Mouse (Mus musculus): ENCODE results near the gene Gpr132. TPM values are rescaled to one million over a fixed set of nuclear protein-coding genes. Genes with fewer than 3 reads are reported as not detected.

Gpr132 gene
- total and polyA plus RNA-seq, 3 experiments = 24.4 to 62.1 (median 44.7) TPM

DNA sequence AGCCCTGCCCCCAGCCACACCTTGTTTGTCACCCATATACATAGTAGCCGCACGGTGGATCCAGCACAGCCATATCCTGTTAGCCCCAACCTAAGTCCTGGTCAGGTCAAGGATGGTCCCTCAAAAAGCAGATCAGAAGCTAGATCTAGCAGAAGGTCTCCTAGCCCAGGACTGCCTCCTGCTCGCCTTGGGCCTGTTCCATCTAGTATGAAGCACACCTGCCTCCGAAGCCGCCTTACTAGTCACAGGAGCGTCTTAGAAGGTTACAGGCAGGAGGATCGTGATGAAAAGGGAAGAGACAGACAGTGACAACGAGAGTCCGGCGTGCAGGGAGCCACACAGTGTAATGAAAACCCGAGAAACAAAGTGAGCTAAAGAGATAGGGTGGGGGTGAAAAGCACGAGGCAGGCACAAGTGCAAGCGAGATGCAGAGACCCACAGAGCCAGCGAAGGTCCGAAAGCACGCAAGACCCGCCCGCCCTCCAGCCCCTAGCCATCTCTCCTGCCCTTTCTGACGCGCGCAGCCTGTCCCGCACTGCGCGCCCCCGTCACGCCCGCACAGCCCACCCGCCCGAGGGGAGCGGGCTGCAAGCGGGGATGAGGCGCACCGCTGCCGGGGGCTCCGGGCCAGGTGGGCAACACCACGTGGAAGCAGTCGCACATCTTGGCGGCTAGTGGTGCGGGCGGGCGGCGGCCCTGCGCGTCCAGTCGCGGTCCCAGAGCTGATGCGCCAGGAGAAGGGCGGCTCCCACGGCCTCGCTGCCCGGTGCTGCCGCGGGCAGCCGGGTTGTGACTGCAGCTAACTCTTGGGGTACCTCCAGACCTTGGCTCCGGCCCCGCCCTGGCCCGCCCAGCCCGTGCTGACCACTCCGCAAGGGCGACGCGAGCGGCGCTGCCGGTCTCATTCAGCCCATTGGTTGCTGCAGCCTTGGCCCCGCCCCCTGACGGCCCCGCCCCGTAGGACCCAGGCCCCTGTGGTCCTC, 65.9 kb downstream of the Gpr132 start, which contains the start of gene Ahnak2:
Gene Ahnak2 (minus strand): TSS at position 794 of the 983 bp plus-strand sequence.
- no peaks in the 10 kb centered on the region for H3K79me2 ChIP-seq (replicated peaks; ENCODE audit: control insufficient read depth, extremely low read depth, insufficient read depth, poor library complexity, severe bottlenecking)
- peaks cover 5% of the 10 kb centered on the region for H3K27me3 ChIP-seq (replicated peaks)
- H3K4me3 ChIP-seq (replicated peaks in 1 of 3; ENCODE audit: low read depth in 2 of 3, low read length in 2 of 3, poor library complexity in 1 of 3) = peak within 1 kb of the TSS in 1 of 3 experiments; percentile 65
- no peaks in the 10 kb centered on the region for H3K9me3 ChIP-seq (replicated peaks; ENCODE audit: low read length)
- no peak for DNase-seq (ENCODE audit: extremely low read depth)
- dilution Hi-C loops (cut with MboI; ENCODE audit: extremely low pct_ligation_motif_present, extremely low pct_unique_long_range_greater_than_20kb, low sequenced_read_pairs) (no loop called here), in situ Hi-C loops (cut with MboI; ENCODE audit: low pct_ligation_motif_present, low pct_unique_long_range_greater_than_20kb, low sequenced_read_pairs) (no loop called here)
- H3K36me3 ChIP-seq (replicated peaks in 1 of 2; ENCODE audit: control insufficient read depth in 1 of 2, insufficient read depth in 1 of 2, low read length in 1 of 2) = no peaks in the 10 kb centered on the region
- H3K4me1 ChIP-seq (ENCODE audit: control insufficient read depth in 1 of 2, insufficient read depth in 2 of 2) = peaks cover 32 to 51% of the 10 kb centered on the region in 2 experiments
- 0 out of 2 replicates have a peak within 1 kb of the TSS, but pooled peaks have one; percentile 9 for H3K9ac ChIP-seq (ENCODE audit: insufficient read depth, low read depth)
- H3K27ac ChIP-seq (ENCODE audit: insufficient read depth, low read depth) = no peak within 1 kb of the TSS
- TF ChIP-seq CHD1 (IDR thresholded peaks at IDR 0.05; ENCODE audit: low read depth, low read length) (no peak), IRF4 (IDR thresholded peaks at IDR 0.05; ENCODE audit: low read depth, low read length) (no peak), CHD2 (IDR thresholded peaks at IDR 0.05; ENCODE audit: low read length) (no peak), HCFC1 (IDR thresholded peaks at IDR 0.05; ENCODE audit: low read depth, low read length) (no peak), NELFE (IDR thresholded peaks at IDR 0.05; ENCODE audit: low read depth, low read length) (peak; percentile 24; the same call in 1 of the 2 replicates), MXI1 (IDR thresholded peaks at IDR 0.05; ENCODE audit: low read depth, low read length) (no peak), RCOR1 (conservative IDR thresholded peaks at IDR 0.05; ENCODE audit: low read depth, low read length) (no peak), POLR2A (IDR thresholded peaks at IDR 0.05; ENCODE audit: low read depth, low read length) (peak; percentile 54), MYC (IDR thresholded peaks at IDR 0.05; ENCODE audit: low read depth, low read length) (no peak)
- H3K4me2 ChIP-seq (ENCODE audit: insufficient read depth, low read depth, poor library complexity, severe bottlenecking) = peak within 1 kb of the TSS; percentile 17

Other genes starting within 250 kb of the Gpr132 start
- gene Adssl1, start 248.2 kb downstream of the Gpr132 start, total RNA-seq (2012; rRNA removed) = 9.4 and 10.7 TPM in 2 replicates
- 10.2 and 11.8 TPM in 2 replicates for gene Adssl1, start 248.2 kb downstream of the Gpr132 start, total RNA-seq (2014; rRNA removed)
- gene Adssl1, start 248.2 kb downstream of the Gpr132 start, polyA plus RNA-seq (2012; ENCODE audit: insufficient read length, low read depth) = 29.4 and 37.1 TPM in 2 replicates
- 137 and 149 TPM in 2 replicates for gene Siva1, start 223.5 kb downstream of the Gpr132 start, total RNA-seq (2012; rRNA removed)
- gene Siva1, start 223.5 kb downstream of the Gpr132 start, total RNA-seq (2014; rRNA removed) = 78.1 and 81.9 TPM in 2 replicates
- 135 and 158 TPM in 2 replicates for gene Siva1, start 223.5 kb downstream of the Gpr132 start, polyA plus RNA-seq (2012; ENCODE audit: insufficient read length, low read depth)
- 66.6 and 79.9 TPM in 2 replicates for gene Akt1, start 193.3 kb downstream of the Gpr132 start, total RNA-seq (2012; rRNA removed)
- gene Akt1, start 193.3 kb downstream of the Gpr132 start, total RNA-seq (2014; rRNA removed) = 69.8 and 74.4 TPM in 2 replicates
- gene Akt1, start 193.3 kb downstream of the Gpr132 start, polyA plus RNA-seq (2012; ENCODE audit: insufficient read length, low read depth) = 144 and 178 TPM in 2 replicates
- 0.30 and 0.63 TPM in 2 replicates for gene Zbtb42, start 189.4 kb downstream of the Gpr132 start, total RNA-seq (2012; rRNA removed)
- not detected in 2 replicates for gene Zbtb42, start 189.4 kb downstream of the Gpr132 start, total RNA-seq (2014; rRNA removed)
- gene Zbtb42, start 189.4 kb downstream of the Gpr132 start, polyA plus RNA-seq (2012; ENCODE audit: insufficient read length, low read depth) = 0.08 and 0.11 TPM in 2 replicates
- gene Cep170b, start 147.8 kb downstream of the Gpr132 start, total RNA-seq (2012; rRNA removed) = 30.6 and 39.1 TPM in 2 replicates
- gene Cep170b, start 147.8 kb downstream of the Gpr132 start, total RNA-seq (2014; rRNA removed) = 44.4 and 48.1 TPM in 2 replicates
- gene Cep170b, start 147.8 kb downstream of the Gpr132 start, polyA plus RNA-seq (2012; ENCODE audit: insufficient read length, low read depth) = 44.4 and 63.1 TPM in 2 replicates
- gene Pld4, start 107.6 kb downstream of the Gpr132 start, total RNA-seq (2012; rRNA removed) = 149 and 155 TPM in 2 replicates
- 112 and 117 TPM in 2 replicates for gene Pld4, start 107.6 kb downstream of the Gpr132 start, total RNA-seq (2014; rRNA removed)
- 196 and 226 TPM in 2 replicates for gene Pld4, start 107.6 kb downstream of the Gpr132 start, polyA plus RNA-seq (2012; ENCODE audit: insufficient read length, low read depth)
- 16.2 and 27.7 TPM in 2 replicates for gene Ahnak2, start 65.6 kb downstream of the Gpr132 start, total RNA-seq (2012; rRNA removed)
- 2.0 and 3.1 TPM in 2 replicates for gene Ahnak2, start 65.6 kb downstream of the Gpr132 start, total RNA-seq (2014; rRNA removed)
- gene Ahnak2, start 65.6 kb downstream of the Gpr132 start, polyA plus RNA-seq (2012; ENCODE audit: insufficient read length, low read depth) = 14.4 and 14.6 TPM in 2 replicates
- gene Clba1, start 59.3 kb downstream of the Gpr132 start, total RNA-seq (2012; rRNA removed) = 3.1 and 3.5 TPM in 2 replicates
- 2.5 TPM in 2 replicates for gene Clba1, start 59.3 kb downstream of the Gpr132 start, total RNA-seq (2014; rRNA removed)
- 3.0 and 3.5 TPM in 2 replicates for gene Clba1, start 59.3 kb downstream of the Gpr132 start, polyA plus RNA-seq (2012; ENCODE audit: insufficient read length, low read depth)
- gene Cdca4, start 38.8 kb downstream of the Gpr132 start, total RNA-seq (2012; rRNA removed) = 78.0 and 90.6 TPM in 2 replicates
- gene Cdca4, start 38.8 kb downstream of the Gpr132 start, total RNA-seq (2014; rRNA removed) = 111 and 128 TPM in 2 replicates
- gene Cdca4, start 38.8 kb downstream of the Gpr132 start, polyA plus RNA-seq (2012; ENCODE audit: insufficient read length, low read depth) = 68.3 and 78.0 TPM in 2 replicates
- gene Jag2, start 61.5 kb upstream of the Gpr132 start, total RNA-seq (2012; rRNA removed) = 3.8 and 7.6 TPM in 2 replicates
- 0.34 and 0.69 TPM in 2 replicates for gene Jag2, start 61.5 kb upstream of the Gpr132 start, total RNA-seq (2014; rRNA removed)
- 0.59 and 0.80 TPM in 2 replicates for gene Jag2, start 61.5 kb upstream of the Gpr132 start, polyA plus RNA-seq (2012; ENCODE audit: insufficient read length, low read depth)
- 15.9 and 23.9 TPM in 2 replicates for gene Nudt14, start 73.9 kb upstream of the Gpr132 start, total RNA-seq (2012; rRNA removed)
- 17.7 and 19.7 TPM in 2 replicates for gene Nudt14, start 73.9 kb upstream of the Gpr132 start, total RNA-seq (2014; rRNA removed)
- 20.0 and 20.7 TPM in 2 replicates for gene Nudt14, start 73.9 kb upstream of the Gpr132 start, polyA plus RNA-seq (2012; ENCODE audit: insufficient read length, low read depth)
- gene Btbd6, start 108.3 kb upstream of the Gpr132 start, total RNA-seq (2012; rRNA removed) = 10.8 and 11.9 TPM in 2 replicates
- 4.3 and 5.6 TPM in 2 replicates for gene Btbd6, start 108.3 kb upstream of the Gpr132 start, total RNA-seq (2014; rRNA removed)
- 8.0 and 9.9 TPM in 2 replicates for gene Btbd6, start 108.3 kb upstream of the Gpr132 start, polyA plus RNA-seq (2012; ENCODE audit: insufficient read length, low read depth)
- gene Brf1, start 132.5 kb upstream of the Gpr132 start, total RNA-seq (2012; rRNA removed) = 30.8 and 31.2 TPM in 2 replicates
- 15.9 and 18.1 TPM in 2 replicates for gene Brf1, start 132.5 kb upstream of the Gpr132 start, total RNA-seq (2014; rRNA removed)
- gene Brf1, start 132.5 kb upstream of the Gpr132 start, polyA plus RNA-seq (2012; ENCODE audit: insufficient read length, low read depth) = 29.6 and 30.6 TPM in 2 replicates
- gene Pacs2, start 146.3 kb upstream of the Gpr132 start, total RNA-seq (2012; rRNA removed) = 6.5 and 7.1 TPM in 2 replicates
- 2.4 and 3.1 TPM in 2 replicates for gene Pacs2, start 146.3 kb upstream of the Gpr132 start, total RNA-seq (2014; rRNA removed)
- 7.0 and 8.2 TPM in 2 replicates for gene Pacs2, start 146.3 kb upstream of the Gpr132 start, polyA plus RNA-seq (2012; ENCODE audit: insufficient read length, low read depth)
- gene Tex22, start 206.3 kb upstream of the Gpr132 start, total RNA-seq (2012; rRNA removed) = 0.21 and 0.55 TPM in 2 replicates
- not detected in 2 replicates for gene Tex22, start 206.3 kb upstream of the Gpr132 start, total RNA-seq (2014; rRNA removed)
- gene Tex22, start 206.3 kb upstream of the Gpr132 start, polyA plus RNA-seq (2012; ENCODE audit: insufficient read length, low read depth) = not detected in 2 replicates
- 29.5 and 39.4 TPM in 2 replicates for gene Mta1, start 230.1 kb upstream of the Gpr132 start, total RNA-seq (2012; rRNA removed)
- 11.5 and 12.7 TPM in 2 replicates for gene Mta1, start 230.1 kb upstream of the Gpr132 start, total RNA-seq (2014; rRNA removed)
- 68.6 and 76.7 TPM in 2 replicates for gene Mta1, start 230.1 kb upstream of the Gpr132 start, polyA plus RNA-seq (2012; ENCODE audit: insufficient read length, low read depth)